Mouse (Mus musculus) testis, postnatal 10 days (tissue): ENCODE measurements at regions not wholly inside any gene's neighbourhood (a gene's known extent, or its start where the extent isn't known, plus 50 kb on each side); places are given as distances from the start of the nearest gene placed in this dataset.

ENCODE experiments used
- DNase-seq: peaks from one replicate; pipeline ENCODE4 v3.0.0; 2021; ENCODE audit warnings: low spot score

- no peak for DNase-seq
Observed at GRCm38 (mm10) chr12:49945628-49946220, 560.8 kb downstream of the Gm43517 start.

GRCm38 (mm10) chr12:49946752-49947260, 561.8 kb downstream of the Gm43517 start:
- no peak for DNase-seq

- DNase-seq = no peak
Observed at GRCm38 (mm10) chr12:49950986-49951385, 566.0 kb downstream of the Gm43517 start.

DNA sequence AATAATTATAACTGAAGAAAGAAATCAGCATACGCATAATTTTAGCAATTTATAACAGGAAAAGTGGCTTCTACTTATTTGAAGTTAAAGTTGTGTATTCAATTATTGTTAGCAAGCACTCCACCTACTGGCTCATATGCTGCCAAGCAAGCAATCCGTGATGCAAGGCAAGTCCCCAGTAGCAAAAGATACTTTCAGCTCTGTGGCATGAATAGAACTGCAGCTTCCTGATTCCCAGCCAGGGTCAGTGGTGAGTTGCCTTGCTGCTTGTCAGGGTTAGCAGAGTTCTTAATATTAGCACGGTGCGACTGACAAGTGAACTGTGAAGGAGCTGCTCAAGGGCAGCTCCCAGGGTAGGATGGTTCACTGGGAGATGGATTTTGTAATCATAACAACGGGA, 566.8 kb downstream of the Gm43517 start:
- DNase-seq = peak; percentile 36

GRCm38 (mm10) chr12:49968072-49968471, 583.1 kb downstream of the Gm43517 start:
- DNase-seq = no peak

DNA sequence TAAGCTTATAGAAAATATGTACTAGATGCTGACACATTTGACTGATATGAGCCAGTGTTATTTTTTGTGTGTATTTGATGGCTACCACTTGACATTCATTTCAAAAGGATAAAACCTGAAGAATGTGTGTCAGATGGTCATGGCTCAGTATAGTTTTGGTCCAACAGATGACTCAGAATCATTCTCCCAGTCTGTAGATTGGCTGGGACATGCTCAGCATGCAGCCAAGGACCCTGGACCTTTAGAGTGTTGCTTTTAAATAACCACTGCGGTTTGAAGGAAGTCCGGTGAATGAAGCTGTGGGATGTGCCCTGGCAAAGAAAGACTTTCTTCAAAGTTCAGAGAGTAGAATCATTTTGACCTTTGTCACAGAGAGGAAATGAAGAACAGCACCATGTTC, 584.6 kb downstream of the Gm43517 start:
- no peak for DNase-seq

- DNase-seq = no peak
Observed at GRCm38 (mm10) chr12:49974591-49975323, 589.8 kb downstream of the Gm43517 start.

DNA sequence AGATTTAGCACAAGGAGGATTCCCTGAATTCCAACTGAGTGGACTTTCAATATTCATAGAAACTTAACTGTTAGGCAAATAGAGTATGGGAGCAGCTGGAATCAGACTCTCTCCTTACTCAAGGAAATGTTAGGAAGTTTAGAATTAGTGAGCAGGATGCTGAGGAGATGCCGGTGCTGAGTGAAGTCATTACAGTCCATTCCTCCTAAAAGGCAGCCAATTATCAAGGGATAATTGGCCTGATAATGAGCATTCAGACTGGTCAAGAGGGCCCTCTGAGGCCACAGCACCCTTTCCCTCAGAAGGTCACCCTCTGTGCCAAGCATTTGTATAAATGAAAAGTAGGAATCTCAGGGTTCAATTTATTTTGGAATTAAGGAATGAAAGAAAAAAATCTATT, 590.6 kb downstream of the Gm43517 start:
- no peak for DNase-seq

DNA sequence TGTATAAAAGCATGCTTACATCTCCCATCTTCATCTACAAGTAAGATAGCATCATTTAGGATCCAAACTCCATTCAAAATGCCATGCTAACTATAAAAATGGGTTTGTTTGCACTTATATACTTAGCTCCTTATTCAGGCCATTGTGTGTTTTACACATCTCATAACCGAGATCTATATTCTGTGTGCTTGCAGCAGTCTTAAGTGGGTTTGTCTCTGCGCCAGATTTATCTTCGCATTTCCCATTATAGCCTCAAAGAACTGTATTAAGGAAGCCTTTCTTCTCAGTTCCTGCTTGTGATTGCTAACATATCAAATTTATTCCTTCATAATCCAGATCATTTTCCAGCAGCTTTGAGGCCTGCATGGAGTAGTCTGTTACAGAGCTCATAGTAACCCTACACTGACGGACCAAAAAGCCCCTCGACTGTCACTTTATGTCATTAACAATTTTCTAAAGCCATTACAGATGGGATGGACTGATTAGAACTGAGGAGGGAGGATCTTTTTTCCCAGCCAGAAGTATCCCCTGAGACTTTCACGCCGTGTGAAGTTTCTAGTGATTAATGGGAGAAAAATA, 607.6 kb downstream of the Gm43517 start:
- no peak for DNase-seq

DNA sequence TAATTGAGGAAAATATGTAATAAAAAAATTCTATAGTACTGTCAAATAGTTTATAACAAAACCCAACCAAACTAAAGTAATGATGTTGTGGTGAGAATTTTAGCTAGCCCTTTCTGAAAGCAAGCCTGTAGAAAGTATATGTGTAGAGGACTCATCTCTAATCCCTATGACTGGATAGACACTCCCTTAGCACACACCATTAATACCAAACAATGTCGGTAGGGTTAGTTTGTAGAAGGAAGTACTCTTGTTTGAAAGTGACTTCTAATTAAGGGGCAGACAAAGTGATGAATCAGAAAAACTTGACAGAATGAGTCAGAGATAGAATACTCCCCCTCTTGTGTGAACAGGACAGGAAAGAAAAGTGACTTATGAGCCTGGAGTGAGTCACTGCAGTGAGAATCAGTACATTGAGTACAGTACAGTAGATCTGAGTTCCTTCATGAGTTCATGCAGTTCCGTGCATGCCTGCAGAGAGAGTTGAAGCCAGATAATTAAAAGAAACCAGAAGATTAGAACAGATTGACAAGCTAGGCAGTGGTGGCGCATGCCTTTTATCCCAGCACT, 610.0 kb downstream of the Prkd1 start:
- no peak for DNase-seq

DNA sequence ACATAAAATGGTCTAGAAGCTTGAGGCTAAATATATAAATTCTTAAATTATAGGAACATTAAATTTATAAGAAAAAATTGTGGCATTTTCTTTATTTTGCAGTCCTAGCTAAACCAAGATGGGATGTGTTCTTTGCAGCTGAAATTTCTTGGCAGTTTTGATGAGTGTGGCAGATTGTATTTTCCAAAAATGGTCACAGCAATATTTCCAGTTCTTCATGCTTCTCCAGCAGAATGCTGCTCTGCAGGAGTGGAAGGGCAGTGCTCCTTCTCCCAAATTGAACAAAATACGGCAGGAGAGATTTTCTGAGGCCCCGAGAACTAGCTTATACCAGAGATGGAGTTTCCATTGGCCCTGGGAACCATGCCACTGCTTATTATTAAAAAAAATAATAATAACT, 587.6 kb downstream of the Prkd1 start:
- no peak for DNase-seq

DNA sequence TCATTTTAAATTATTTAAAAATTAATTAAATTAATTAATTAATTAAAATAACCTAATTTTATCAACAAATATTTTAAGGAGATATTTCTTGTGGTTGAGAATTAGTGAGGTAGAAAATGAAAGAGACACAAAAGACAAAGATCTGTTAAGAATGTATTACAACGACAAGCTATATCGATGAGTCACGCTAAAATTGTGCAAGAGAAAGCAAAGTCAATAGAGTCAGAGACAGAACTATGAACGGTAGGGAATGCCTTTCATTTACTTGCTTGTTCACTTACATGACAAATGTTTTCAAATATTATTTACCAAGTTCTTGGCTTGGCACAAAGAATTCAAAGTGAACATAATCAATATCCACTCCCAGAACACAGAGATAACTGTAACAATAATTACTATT, 582.5 kb downstream of the Prkd1 start:
- DNase-seq = no peak

DNA sequence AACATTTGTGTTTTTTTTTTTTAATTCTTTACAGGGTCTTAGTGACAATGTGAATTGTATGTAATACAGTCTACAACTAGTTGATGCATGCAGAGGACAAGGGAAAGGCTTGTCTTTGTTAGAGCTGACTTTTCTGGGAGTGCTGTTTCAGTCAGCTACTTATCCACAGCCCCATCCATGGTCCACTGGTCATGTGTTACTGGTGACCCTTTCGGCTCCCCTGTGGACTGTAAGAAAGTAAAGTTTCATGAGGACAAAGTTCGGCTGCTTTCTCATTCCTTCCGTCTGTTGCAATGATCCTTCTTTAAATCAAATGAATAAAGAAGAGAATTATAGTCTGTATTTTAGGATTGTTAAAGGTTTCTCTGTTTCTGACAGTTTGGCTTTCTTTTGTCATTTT, 577.1 kb downstream of the Prkd1 start:
- no peak for DNase-seq

GRCm38 (mm10) chr12:50072359-50072758, 576.5 kb downstream of the Prkd1 start:
- DNase-seq = no peak

- no peak for DNase-seq
Observed at GRCm38 (mm10) chr12:50073684-50074083, 575.2 kb downstream of the Prkd1 start.

- no peak for DNase-seq
Observed at GRCm38 (mm10) chr12:50081157-50081556, 567.7 kb downstream of the Prkd1 start.

- no peak for DNase-seq
Observed at GRCm38 (mm10) chr12:50081571-50081970, 567.3 kb downstream of the Prkd1 start.

DNA sequence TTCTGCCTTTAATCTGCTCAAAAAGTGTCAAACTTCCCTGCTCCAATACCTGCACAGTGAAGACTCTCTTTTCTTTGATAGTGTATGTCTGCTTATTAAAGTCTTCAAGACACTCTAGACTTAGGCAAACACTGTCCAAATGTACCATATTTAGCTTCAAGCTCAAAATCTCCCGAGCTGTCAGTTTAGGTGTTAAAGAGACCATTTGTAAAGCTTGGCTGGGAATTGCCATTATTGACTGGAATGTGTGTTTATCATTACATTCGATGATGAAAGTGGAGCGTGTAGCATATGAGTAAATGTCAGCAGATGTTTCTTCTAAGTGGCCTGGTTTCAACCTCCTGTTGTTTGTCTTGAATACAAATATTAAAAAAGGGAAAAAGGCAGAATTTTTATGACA, 564.4 kb downstream of the Prkd1 start:
- DNase-seq = no peak

GRCm38 (mm10) chr12:50111246-50112044, 537.5 kb downstream of the Prkd1 start:
- no peak for DNase-seq

- DNase-seq = no peak
Observed at GRCm38 (mm10) chr12:50112081-50112491, 536.8 kb downstream of the Prkd1 start.

- DNase-seq = no peak
Observed at GRCm38 (mm10) chr12:50115855-50116254, 533.0 kb downstream of the Prkd1 start.

GRCm38 (mm10) chr12:50118346-50118745, 530.6 kb downstream of the Prkd1 start:
- DNase-seq = no peak
